Mouse (Mus musculus): ENCODE measurements around the gene Fuz. TPM values are rescaled to one million over a fixed set of nuclear protein-coding genes. Genes with fewer than 3 reads are reported as not detected.
A peak's percentile ranks its signal among the peaks of the same experiment; 100 is the strongest.

The Fuz gene
- total and polyA plus RNA-seq, 2 experiments from 2014 or later = 10.0 to 50.8 TPM

DNA sequence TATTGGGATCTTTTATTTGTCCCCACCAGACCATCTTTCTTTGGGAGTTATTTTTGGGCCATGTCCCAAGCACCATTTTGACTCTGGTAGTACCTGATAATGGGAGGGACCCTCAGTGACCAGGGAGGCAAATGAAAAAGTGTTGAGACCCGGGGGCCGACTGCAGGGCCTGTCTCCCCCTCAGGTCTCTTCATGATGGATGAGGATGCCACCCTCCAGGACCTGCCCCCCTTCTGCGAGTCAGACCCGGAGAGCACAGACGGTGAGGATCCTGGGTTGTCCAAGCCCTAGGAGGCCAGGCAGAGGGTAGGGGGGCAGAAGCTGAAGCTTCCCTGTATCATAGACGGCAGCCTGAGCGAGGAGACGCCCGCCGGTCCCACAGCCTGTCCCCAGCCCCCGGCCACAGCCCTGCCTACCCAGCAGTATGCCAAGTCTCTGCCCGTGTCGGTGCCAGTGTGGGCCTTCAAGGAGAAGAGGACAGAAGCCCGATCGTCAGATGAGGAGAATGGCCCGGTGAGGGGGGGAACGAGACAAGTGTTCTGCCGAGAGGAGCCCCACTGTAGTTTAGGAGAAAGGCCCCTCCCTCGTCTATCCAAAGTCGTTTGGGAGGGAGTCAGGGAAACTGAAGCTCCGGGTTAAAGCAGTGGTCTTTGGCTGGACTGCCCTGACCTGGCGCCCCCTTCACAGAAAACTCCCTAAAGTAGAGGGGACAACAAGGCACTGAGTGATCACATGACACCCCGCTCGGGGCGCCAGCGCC, 42.1 kb upstream of the Fuz start:
- Histone ChIP-seq H3K9me3 (replicated peaks; ENCODE audit: control insufficient read depth, low read length) (no peaks in the 10 kb centered on the region), H3K27ac (ENCODE audit: low read depth) (peak overlapping the region; percentile 97), H3K9ac (replicated peaks; ENCODE audit: low read depth, low read length) (peak overlapping the region; percentile 79), H3K4me3 (ENCODE audit: low read depth, low read length) (peak overlapping the region; percentile 63), H3K36me3 (replicated peaks; ENCODE audit: control insufficient read depth, insufficient read depth, low read length) (0 out of 2 replicates have a peak, but pooled peaks cover 4% of the 10 kb centered on the region), H3K4me1 (ENCODE audit: control insufficient read depth, insufficient read depth) (peaks cover 30% of the 10 kb centered on the region), H3K4me2 (ENCODE audit: low read depth, low read length) (peak overlapping the region; percentile 83), H3K27me3 (ENCODE audit: control insufficient read depth, insufficient read depth, low read length) (no peaks in the 10 kb centered on the region)
- DNase-seq (ENCODE audit: low spot score) (no peak), ATAC-seq (ENCODE audit: insufficient read depth, low read depth) (no peak)
- no peak for TF ChIP-seq CTCF (IDR thresholded peaks at IDR 0.05; ENCODE audit: low read depth)
- no peak for TF ChIP-seq EP300 (IDR thresholded peaks at IDR 0.05; ENCODE audit: low read depth)
- 25% methylated on average over 26 of the region's 26 CpGs for WGBS

DNA sequence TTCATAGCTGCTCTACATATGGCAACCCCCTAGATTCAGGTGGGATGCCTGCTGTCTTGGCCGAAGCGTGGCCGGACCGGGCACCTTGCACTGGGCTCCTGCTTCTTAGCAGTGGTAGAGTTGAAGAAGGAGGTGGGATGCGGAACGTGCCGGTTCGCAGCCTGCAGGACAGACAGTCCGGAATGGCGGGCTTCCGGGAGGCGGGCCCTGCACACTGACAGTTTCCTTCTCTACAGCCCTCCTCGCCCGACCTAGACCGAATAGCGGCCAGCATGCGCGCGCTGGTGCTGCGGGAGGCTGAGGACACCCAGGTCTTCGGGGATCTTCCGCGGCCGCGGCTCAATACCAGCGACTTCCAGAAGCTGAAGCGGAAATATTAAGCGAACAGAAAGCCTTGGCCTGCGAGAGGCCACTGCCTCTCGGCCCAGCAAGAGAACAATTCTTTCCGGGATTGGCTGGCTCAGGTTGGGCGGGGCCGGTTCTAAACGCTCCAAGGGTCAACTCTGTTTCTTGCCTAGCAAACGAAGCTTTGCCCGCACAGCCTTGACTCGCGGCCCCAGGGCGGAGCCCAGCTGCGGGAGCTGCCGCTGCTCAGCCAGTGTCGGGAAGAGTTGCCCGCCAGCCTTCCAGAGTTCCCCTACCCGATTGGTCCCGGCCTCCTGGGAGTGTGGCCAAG, 41.4 kb upstream of the Fuz start:
- Histone ChIP-seq H3K36me3 (replicated peaks; ENCODE audit: control insufficient read depth, insufficient read depth, low read length) (0 out of 2 replicates have a peak, but pooled peaks cover 4% of the 10 kb centered on the region), H3K27me3 (ENCODE audit: control insufficient read depth, insufficient read depth, low read length) (no peaks in the 10 kb centered on the region), H3K4me1 (ENCODE audit: control insufficient read depth, insufficient read depth) (peaks cover 30% of the 10 kb centered on the region), H3K27ac (ENCODE audit: low read depth) (peak overlapping the region; percentile 97), H3K9me3 (replicated peaks; ENCODE audit: control insufficient read depth, low read length) (no peaks in the 10 kb centered on the region), H3K4me3 (ENCODE audit: low read depth, low read length) (peak overlapping the region; percentile 63), H3K4me2 (ENCODE audit: low read depth, low read length) (peak overlapping the region; percentile 83), H3K9ac (replicated peaks; ENCODE audit: low read depth, low read length) (peak overlapping the region; percentile 79)
- WGBS = 2% methylated on average over 43 of the region's 45 CpGs
- DNase-seq (ENCODE audit: low spot score) (peak; percentile 79), ATAC-seq (ENCODE audit: insufficient read depth, low read depth) (peak; percentile 57)
- TF ChIP-seq CTCF (IDR thresholded peaks at IDR 0.05; ENCODE audit: low read depth) (no peak), EP300 (IDR thresholded peaks at IDR 0.05; ENCODE audit: low read depth) (peak; percentile 59; the same call in 1 of the 2 replicates)

DNA sequence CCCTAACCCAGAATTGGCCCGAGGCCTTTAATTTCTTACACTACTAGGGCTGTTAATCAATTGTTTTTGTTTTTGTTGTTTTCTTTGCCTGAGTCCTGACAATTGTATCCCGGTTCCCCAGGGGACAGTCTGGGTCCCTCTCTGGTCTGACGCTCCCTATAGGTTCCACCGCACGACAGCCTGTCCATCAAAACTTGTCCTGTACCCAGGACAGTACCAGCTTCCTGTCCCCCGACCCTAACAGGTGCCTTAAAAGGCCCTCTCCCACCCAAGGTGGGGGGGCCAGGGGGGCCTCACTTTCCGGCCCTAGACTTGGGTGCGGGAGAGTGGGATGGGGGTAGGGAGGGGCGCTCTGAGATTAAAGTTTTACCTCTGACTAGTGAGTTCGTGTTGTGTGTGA, 40.8 kb upstream of the Fuz start:
- no peaks in the 10 kb centered on the region for H3K27me3 ChIP-seq (ENCODE audit: control insufficient read depth, insufficient read depth, low read length)
- 0 out of 2 replicates have a peak, but pooled peaks cover 4% of the 10 kb centered on the region for H3K36me3 ChIP-seq (replicated peaks; ENCODE audit: control insufficient read depth, insufficient read depth, low read length)
- no peaks in the 10 kb centered on the region for H3K9me3 ChIP-seq (replicated peaks; ENCODE audit: control insufficient read depth, low read length)
- TF ChIP-seq CTCF (IDR thresholded peaks at IDR 0.05; ENCODE audit: low read depth) (no peak), EP300 (IDR thresholded peaks at IDR 0.05; ENCODE audit: low read depth) (no peak)
- DNase-seq (ENCODE audit: low spot score) (no peak), ATAC-seq (ENCODE audit: insufficient read depth, low read depth) (no peak)
- peak overlapping the region; percentile 97 for H3K27ac ChIP-seq (ENCODE audit: low read depth)
- H3K4me3 ChIP-seq (ENCODE audit: low read depth, low read length) = peak overlapping the region; percentile 63
- peak overlapping the region; percentile 79 for H3K9ac ChIP-seq (replicated peaks; ENCODE audit: low read depth, low read length)
- 35% methylated on average over 10 of the region's 10 CpGs for WGBS
- peaks cover 30% of the 10 kb centered on the region for H3K4me1 ChIP-seq (ENCODE audit: control insufficient read depth, insufficient read depth)
- H3K4me2 ChIP-seq (ENCODE audit: low read depth, low read length) = peak overlapping the region; percentile 83

DNA sequence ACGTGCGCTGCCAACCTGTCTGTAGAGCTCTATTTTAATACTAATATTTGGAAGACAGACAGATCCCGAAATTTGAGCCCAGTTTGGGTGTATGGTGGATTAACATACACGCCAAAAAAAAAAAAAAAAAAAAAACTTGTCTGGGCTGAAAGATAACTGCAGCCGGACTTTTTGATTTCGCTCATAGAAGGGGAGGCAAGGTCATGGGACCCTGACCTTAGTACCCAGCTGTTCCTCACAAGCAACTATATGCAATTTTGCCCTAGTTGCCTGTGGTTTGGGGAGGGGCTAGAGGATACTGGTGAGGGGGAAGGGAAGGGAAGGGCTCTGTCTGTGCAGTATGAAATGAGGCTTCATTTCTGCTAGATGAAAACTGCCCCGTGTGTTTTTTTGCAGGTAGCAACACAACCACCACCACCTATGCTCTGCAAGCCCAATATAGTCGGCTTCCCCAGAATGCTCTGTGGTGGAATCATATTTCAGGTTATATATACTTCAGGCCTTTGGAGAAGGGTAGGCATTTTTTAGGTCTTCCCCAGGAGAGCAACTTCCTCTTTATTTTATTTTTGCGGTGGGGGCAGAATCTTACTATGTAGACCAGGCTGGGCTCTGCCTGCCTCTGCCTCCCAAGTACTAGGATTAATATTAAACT, 39.5 kb upstream of the Fuz start:
- DNase-seq (ENCODE audit: low spot score) (no peak), ATAC-seq (ENCODE audit: insufficient read depth, low read depth) (no peak)
- Histone ChIP-seq H3K4me1 (ENCODE audit: control insufficient read depth, insufficient read depth) (peaks cover 24% of the 10 kb centered on the region), H3K27me3 (ENCODE audit: control insufficient read depth, insufficient read depth, low read length) (no peaks in the 10 kb centered on the region), H3K4me2 (ENCODE audit: low read depth, low read length) (peak overlapping the region; percentile 95), H3K36me3 (replicated peaks; ENCODE audit: control insufficient read depth, insufficient read depth, low read length) (0 out of 2 replicates have a peak, but pooled peaks cover 5% of the 10 kb centered on the region), H3K9ac (replicated peaks; ENCODE audit: low read depth, low read length) (peak overlapping the region; percentile 74; the same call in 1 of the 2 replicates), H3K4me3 (ENCODE audit: low read depth, low read length) (peak overlapping the region; percentile 84), H3K9me3 (replicated peaks; ENCODE audit: control insufficient read depth, low read length) (no peaks in the 10 kb centered on the region), H3K27ac (ENCODE audit: low read depth) (peak overlapping the region; percentile 84)
- no peak for TF ChIP-seq CTCF (IDR thresholded peaks at IDR 0.05; ENCODE audit: low read depth)
- TF ChIP-seq EP300 (IDR thresholded peaks at IDR 0.05; ENCODE audit: low read depth) = no peak
- 60% methylated on average over 9 of the region's 9 CpGs for WGBS

GRCm38 (mm10) chr7:44857042-44857552, 38.8 kb upstream of the Fuz start, which contains the start of gene Pnkp:
Gene Pnkp (plus strand): TSS chr7:44857139.
- Histone ChIP-seq H3K27ac (ENCODE audit: low read depth) (peak within 1 kb of the TSS; percentile 84), H3K36me3 (replicated peaks; ENCODE audit: control insufficient read depth, insufficient read depth, low read length) (0 out of 2 replicates have a peak, but pooled peaks cover 12% of the 10 kb centered on the region), H3K4me2 (ENCODE audit: low read depth, low read length) (peak within 1 kb of the TSS; percentile 95), H3K9me3 (replicated peaks; ENCODE audit: control insufficient read depth, low read length) (no peaks in the 10 kb centered on the region), H3K4me1 (ENCODE audit: control insufficient read depth, insufficient read depth) (peaks cover 24% of the 10 kb centered on the region), H3K27me3 (ENCODE audit: control insufficient read depth, insufficient read depth, low read length) (no peaks in the 10 kb centered on the region), H3K9ac (replicated peaks; ENCODE audit: low read depth, low read length) (peak within 1 kb of the TSS; percentile 74), H3K4me3 (ENCODE audit: low read depth, low read length) (peak within 1 kb of the TSS; percentile 84)
- ATAC-seq (ENCODE audit: insufficient read depth, low read depth) (peak; percentile 24), DNase-seq (ENCODE audit: low spot score) (peak; percentile 84)
- no peak for TF ChIP-seq CTCF (IDR thresholded peaks at IDR 0.05; ENCODE audit: low read depth)
- no peak for TF ChIP-seq EP300 (IDR thresholded peaks at IDR 0.05; ENCODE audit: low read depth)
- WGBS = under 1% methylated on average over 32 of the region's 32 CpGs

All from heart, postnatal 0 days (tissue).